Mouse (Mus musculus): ENCODE results near the gene Ttyh3.

Ttyh3 gene

DNA sequence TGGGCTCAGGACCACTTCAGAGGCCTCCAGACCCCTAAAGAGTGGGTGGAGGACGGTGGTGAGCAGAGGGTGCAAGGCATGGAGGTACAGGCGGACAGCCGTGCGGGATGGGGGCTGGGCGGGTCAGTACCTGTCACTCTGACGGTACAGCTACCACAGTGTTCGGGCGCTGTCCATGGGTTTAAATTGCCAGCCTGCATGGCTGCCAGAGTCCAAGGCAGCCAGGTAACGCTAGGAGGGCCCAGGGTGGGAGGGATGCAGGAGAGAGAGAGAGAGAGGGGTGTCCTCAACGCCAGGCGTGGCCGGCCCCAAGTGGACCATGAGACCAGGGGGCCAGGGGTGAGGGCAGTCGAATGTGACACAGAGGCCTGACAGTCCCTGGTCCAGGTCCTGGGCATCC, 23.9 kb downstream of the Ttyh3 start:
- DNase-seq: no peak

DNA sequence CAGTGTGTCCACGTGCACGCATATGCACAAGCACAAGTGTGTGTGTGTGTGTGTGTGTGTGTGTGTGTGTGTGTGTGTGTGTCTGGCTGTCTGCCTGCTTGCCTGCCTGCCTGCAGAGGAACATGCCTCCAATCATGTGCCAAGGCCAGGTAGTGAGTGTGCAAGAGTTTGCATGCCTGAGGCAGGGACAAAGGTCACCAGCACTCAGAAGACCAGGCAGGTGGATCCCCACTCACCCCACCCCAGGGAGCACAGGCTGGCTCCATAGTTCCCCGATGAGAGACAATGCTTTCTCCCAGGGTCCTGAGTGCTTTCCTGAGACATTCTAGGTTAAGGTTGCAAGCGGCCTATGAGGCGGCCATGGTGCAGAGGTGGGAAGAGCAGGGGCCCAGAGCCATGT, 24.6 kb downstream of the Ttyh3 start:
- DNase-seq: no peak

DNA sequence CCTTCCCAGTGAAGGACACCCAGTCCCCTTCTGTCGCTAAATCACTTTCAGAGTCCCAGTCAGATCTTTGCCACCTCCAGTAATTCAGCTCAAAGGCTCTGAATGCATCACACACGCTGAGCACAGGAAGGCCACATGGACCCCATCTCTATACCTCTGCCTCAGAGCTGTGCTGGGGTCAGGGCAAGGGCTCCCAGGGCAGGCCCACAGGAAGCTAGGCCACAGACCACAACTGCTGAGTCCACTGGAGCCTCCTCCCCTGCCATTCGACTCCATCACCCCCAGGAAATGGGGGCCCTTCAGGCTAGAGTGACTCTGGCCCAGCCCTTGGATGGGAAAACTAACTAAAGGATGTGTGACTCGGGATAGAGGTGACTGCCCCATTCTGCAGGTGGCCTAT, 25.0 kb downstream of the Ttyh3 start:
- DNase-seq: no peak

DNA sequence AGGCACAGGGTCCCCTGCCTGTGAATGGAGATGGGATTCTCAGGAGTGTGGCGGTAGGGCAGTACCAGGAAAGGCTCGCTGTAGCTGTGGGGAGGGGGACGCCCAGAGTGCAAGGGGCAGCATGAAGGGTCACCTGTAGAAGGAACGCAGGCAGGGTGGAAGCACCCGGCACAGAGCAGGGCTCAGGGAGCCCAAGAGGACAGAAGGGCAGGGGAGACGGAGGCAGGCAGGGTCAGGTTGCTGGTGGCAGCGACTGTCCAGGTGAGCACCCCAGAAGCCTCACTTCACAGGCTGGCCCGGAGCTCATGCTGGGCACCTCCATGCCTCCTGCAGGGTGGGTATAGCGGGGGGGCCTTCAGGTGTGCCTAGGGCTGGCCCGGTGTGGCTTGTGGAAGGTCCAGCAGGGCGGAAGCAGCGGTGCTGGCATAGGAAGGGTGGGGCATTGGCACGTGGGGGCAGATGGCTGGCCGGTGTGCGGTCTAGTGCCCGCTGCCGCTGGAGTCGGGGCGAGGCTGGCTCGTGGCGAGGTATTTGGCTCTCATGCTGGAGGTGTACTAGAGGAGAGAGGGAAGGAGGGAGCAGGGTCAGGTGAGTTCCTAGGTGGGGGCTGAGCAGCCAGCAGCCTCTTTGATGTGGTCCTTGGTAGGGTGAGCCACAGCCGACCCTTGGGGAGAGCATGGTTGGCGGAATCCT, 25.7 kb downstream of the Ttyh3 start:
- DNase-seq: no peak

DNA sequence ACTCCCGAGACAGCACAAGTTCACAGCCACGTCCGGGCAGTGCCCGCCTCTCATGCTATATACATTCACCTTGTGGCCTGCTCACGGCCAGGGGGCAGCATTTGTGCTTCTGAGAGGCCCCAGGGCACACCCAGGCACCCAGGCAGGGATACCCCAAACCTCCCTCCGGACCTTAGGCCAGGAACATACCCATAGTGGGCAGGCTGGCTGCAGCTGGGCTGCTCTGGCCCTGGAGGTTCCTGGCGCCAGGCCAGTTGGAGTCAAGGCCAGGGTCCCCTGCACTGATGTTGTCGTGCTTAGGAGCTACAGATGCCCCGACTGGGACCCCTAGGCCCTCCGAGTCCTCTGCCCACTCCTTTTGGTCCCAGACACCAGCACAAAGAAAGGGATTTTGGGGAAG, 27.3 kb downstream of the Ttyh3 start:
- peak; percentile 54 for DNase-seq

DNA sequence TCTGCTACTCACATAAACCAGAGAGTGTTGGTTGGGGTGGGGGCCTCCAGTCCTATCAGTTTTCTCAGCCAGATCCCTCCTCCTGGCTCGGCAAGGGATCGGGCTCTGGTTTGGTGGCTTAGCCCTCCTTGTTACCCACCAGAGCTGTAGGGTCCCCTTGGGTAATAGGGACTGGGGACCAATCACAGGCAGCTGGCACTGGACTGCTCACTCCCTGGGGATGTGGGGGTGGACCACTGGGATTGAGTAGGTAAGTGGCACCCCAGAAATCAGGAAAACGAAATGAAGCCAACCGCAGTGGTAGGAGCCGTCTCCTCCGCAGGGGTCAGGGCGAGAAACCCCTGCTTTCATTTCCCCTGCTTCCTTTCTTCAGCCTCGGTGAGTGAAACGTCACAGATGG, 27.7 kb downstream of the Ttyh3 start:
- DNase-seq: no peak

DNA sequence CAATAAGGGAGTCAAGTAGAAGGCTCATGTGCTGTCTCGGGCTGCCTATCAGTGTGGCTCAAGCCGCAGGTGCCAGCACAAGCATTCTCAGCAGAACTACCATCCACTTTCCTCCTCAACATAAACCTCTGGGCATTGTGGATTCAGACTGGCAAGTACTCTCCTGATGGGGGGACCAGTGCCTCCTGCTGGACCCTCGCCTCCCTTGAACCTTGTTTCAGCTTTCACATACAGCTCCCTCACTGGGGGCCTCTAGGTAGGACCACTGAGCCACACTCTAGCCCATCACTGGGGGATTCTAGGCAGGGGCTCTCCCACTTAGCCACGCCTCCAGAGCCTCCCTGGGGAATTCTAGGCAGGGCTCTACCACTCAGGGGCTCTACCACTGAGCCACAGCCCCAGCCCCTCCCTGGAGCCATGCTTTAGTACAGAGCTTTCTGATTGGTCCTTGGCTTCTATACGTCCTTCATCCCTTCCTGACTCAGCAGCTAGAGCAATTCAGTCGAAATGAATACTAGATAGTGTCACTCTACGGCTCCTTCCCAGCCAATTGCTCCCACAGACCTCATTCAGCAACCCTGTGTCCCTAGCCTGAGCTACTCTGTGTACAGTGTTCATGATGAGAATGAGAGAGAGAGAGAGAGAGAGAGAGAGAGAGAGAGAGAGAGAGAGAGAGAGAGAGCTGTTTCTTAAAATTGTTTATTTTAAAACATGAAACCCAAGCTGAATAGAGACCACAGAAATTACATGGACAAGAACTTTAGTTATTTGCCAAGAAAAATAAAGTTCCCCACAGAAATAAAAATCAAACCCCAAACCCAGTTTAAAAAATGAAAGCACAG, 28.7 kb downstream of the Ttyh3 start:
- no peak for DNase-seq

DNA sequence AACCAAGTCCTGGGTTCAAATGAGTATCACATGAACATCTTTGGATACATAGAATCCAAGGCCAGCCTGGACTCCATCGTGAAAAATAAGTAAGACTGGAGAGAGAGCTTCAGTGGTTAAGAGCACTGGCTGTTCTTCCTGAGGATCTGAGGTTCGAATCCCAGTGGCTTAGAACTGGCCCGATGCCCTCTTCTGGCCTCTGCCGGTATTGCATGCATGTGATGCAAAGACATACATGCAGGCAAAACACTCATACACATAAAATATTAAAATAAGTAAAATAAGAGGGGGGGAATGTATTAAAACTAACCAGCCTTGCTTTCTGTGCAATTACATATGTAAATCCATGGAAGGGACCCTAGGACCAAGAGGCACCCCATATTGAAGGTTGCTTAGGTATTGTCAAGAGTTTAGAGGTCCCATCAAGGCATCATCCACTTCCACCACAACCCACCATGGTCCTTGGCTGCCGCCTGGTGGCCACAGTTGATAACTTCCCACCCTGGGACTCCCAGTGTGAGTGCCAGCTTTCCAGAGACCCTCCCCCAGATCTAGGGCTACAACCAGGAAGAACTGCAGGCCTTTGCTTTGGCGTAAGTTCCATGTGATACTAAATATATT, 29.6 kb downstream of the Ttyh3 start:
- peak; percentile 83 for DNase-seq

DNA sequence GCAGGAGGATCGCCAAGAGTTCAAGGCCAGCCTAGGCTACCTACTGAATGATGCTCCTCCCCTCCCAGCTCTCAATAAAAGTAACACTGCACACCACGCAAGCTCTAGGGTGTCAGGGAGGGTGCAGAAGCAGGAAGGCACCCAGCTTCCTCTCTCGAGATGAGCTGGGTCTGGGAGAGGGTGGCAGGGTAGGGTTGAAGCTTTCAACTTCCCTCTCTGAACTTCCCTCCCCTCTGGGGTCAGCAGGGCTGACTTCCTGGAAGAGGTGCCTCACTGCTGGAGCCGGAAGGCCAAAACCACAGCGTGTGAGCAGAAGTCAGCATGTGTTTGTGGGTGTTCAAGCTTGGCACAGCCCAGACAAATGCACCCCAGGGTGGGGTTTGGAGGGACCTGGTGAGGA, 31.1 kb downstream of the Ttyh3 start:
- DNase-seq: no peak

DNA sequence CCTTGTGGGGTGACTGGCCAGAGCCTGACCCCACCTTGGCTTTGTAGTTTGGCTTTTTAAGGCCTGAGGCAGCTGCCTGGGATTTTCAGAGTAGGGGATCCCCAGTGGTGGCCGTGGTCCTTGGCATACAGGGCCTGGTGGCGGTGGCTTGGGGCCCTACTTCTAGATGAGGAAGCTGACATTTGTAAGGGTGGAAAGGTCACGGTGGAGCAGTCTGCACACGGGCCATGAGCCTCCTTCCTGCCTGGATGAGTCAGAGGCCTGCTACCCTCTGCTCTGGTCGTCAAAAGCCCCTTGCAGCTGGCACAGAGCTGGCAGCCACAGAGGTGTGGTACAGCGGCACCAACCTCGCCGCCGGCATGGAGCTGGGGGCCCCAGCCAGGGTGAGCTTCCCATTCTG, 32.1 kb downstream of the Ttyh3 start:
- no peak for DNase-seq

DNA sequence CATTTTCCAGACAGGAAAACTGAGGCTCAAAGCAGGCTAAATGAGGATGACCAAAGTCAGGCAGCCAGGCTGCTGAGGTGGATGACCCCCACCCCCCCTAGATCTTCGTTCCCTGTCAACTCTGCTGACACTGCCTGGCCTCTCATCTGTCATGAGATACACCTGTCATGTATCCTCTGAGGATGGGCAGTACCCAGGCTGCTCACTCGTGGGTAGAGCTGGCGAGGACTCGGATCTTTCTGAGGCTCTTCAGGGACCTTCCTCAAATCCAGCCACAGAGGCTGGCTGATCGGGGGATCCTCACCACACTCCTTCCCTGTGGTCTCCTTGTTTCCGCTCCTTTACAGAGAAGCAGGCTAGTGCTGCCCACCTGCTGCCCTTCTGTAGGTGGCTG, 32.7 kb downstream of the Ttyh3 start:
- DNase-seq: no peak

DNA sequence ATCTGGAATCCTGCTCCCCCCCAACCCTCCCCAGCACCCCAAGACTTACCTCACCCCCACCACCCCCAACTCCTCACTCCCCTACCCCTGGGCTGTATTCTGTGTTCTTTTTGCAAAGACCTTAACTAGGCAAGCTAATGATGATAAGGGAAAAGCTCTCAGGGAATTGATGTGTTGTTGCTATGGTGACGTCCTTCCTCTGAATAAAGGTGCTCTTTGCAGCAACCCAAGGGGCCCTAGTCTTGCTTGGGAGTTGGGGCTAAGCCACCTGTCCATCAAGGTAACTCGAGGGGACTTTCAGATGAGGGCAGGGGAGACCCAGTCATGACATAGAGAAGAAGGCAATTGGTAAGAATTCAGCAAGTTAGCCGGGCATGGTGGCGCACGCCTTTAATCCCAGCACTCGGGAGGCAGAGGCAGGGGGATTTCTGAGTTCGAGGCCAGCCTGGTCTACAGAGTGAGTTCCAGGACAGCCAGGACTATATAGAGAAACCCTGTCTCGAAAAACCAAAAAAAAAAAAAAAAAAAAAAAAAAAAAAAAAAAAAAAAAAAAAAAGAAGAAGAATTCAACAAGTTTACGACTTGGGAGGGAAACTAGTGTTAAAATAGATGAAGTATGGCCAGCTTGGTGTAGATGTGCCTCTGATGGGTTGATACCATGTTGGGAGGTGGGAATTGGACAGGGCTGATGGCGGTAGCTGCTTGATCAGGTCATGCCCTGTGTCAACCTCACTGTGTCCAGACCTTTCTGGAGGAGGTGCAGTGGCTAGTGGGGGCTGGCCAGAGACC, 33.3 kb downstream of the Ttyh3 start:
- no peak for DNase-seq

DNA sequence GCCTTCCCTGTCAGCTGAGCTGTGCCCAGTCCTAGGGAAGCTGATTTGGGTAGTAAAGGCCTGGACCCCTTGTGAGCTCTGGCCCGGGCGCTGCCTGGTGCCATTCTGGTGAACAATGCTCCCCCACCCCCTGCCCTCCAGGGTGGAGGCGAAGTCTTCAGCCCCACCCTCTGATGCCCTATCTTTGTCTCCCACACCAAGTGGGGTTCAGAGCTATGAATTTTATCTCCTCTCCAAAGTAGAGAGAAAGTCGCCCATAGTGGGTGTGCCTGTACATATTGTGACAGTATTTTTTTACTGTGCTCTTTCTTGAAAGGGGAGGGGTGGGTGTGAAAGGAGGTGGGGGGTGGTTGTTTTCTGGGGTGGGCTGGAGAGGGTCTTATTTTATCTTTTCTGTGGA, 34.0 kb downstream of the Ttyh3 start:
- DNase-seq: no peak

DNA sequence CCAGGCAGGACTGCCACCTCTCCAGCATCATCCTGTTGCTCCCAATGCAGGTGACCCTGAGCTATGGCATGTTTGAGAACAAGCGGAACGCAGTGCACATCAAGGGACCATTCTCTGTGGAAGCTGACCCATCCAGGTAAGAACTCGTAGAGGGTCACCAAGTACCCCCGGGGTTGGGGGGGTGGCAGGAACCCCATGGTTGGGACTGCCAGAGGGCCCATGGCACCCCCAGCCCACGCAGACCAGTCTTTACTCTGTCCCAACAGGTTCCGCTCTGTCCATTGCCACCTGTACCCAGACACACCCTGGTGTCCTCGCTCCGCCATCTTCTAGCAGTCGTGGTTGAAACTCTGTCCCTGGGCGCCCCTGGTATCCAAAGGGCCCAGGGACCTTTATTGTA, 34.7 kb downstream of the Ttyh3 start:
- DNase-seq: no peak

DNA sequence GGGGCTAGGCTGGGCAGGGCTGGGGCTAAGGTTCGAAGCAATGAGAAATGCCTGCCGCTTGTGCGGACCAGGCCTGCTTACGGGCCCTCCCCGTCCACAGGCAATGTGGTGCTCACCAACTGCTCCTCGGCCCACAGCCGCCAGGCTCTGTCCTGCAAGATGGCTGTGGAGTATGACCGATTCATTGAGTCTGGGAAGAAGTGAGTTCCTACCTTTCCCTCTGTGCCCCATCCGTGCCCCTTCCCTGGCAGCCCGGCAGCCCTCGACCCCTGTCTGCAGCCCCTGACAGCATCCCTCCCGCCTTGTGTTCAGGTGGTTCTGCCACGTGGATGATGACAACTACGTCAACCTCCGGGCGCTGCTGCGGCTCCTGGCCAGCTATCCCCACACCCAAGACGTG, 36.6 kb downstream of the Ttyh3 start:
- DNase-seq: no peak

DNA sequence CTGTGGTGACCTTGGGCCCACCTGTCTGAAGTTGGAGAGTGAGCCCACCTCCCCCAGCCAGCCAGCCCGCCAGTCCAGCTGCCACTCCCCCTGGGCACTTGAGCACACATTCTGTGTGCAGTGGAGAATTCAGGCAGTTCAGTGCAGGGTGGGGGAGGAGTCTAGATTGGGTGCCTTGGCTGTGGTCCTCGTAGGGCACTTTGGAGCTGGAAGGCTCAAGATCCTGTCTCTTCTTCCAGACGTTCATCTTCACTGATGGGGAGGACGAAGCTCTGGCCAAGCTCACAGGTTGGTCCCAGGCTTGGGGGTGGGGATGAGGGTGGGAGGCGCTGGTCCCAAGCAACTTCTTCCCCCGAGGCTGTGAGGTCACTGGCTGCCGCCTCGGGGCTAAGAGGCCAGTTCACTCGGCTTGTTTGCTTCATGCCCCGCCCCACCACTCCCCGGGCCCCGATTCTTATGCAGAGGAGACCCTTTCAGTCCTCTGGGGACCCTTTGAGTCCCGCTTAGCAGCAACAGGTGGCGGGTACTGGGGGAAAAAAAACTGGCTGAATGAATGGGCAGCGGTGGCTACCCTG, 37.1 kb downstream of the Ttyh3 start:
- DNase-seq: no peak

DNA sequence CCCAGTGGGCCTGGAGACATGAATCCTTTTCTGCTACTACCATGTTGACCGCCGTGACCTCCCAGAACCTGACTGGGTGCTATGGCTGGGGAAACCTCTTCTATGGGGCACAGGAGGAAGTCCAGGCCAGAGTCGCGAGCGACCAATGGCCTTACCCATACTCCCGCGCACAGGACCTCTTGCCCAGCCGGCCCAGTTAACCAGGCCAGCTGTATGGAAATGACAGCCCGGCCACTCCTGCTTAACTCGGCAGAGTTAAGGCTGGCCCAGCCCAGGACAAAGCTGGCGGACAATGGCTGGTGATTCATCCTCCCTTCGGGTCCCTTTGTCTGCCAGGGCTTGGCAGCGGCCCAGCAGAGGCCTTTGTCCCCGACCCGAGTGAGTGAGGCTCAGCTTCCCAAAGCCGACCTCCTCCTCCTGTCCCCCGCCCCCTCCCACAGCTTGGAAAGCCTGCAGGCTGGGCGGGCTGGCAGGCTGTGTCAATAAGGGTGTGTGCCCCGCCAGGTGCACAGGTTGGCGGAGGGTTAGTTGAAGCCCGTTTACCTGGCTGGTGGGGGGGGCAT, 37.7 kb downstream of the Ttyh3 start:
- DNase-seq: peak; percentile 70

DNA sequence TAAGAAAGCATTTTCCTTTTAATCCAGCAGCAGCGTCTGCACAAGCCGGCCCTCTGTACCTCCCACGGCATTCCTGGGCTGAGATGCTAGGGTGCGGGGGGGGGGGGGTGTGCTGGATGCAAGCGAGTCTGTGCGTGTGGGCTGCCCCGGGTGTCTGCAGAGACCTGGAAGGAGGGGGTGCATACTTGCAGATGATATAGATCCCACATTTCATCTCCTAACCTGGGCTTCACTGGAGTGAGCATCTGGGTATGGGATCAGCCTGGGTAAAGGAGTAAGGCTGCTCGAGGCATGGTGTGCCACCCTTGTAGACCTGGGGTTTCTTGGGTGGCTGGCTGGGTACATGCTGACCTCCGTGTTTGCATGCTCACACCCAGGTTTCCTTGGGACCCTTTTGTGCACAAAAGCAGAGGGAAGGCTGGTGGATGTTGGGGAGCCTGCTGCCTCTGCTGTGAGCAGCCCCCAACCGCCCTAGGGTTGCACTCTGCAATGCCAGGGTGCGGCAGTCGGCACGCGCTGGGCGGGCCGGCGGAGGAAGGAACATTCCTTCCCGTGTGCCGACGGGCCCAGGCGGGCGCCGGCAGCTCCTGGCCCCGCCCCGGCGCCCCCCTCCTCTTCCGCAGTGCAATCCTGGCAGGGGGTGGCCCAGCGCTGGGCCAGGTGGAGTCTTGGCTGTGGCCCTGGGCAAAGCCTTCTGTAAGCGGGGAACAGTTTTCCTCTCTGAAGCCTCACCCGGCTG, 38.4 kb downstream of the Ttyh3 start:
- DNase-seq: no peak

DNA sequence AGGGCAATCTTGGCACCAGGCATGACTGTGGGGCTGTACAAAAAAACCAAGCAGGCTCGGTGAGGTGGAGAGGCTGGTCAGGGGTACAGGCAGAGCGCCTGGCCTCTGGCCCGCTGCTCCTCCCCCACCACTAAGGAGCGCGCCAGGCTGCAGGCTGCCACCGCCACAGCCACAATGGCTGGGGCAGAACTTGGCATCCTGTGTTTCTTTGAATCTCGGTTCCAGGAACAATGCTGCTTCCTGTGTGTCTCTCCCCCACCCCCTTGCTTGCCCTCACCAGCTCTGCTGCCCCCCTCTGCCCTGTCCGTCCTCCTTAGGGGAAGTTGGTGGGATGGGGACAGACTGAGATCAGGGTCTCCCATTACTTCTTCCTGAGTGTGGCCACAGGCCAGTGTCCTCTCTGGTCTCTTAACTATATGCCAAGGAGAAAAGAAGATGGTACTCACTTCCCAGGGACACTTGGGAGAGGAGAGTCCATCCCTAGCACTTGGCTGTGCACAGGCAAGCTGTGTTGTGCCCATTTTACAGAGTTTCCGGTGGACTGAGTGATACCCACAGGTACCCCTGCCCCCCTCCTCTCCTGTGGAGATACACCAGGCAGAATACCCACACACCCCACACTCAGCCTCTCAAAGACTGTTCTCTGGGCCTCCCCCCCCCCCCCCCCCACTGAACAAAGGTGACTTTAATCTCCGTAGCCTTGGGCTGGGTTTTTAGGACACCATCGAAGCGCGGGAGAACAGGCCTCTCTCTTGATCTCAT, 39.1 kb downstream of the Ttyh3 start:
- DNase-seq: no peak

DNA sequence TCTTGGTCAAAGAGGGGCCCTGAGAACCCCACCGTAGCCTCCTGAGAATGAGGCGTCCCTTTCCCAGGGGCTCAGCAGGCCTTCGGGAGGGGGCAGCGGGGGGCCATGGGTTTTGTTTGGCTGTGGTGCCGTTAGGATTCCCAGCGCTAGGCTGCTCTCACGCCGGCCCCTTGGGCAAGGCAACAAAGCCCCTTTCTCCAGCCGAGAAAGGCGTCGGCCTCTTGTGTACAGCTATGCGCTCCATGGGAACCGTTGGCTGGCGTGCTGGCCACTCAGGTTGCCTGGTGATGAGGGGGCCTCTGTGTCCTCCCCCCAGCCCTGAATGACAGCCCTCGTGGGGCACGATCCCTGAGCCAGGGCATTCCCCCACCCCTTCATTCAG, 40.2 kb downstream of the Ttyh3 start:
- peak; percentile 44 for DNase-seq

Data from right cerebral cortex, postnatal 4 days (tissue).